Mouse (Mus musculus) intestine, embryonic 14.5 days (tissue): ENCODE measurements around the gene Mrpl12. TPM values are rescaled to one million over a fixed set of nuclear protein-coding genes. Genes with fewer than 3 reads are reported as not detected.

Experiments used
- ATAC-seq: fragments of 200-750 bp; cut with Nextera tagmentation; replicated peaks from 2 replicates; pipeline ENCODE4 v1.8.0; 2017; ENCODE audit warnings: low read depth, moderate number of reproducible peaks, moderate TSS enrichment, moderate library complexity; ENCODE audit not compliant: low FRiP score, low TSS enrichment
- DNase-seq: peaks from one replicate; pipeline ENCODE4 v3.0.0-alpha.2; 2018; ENCODE audit warnings: low spot score
- H3K27ac ChIP-seq: fragments of 300-500 bp; sonication (generic); 2 replicates; pipeline ENCODE4 v1.5.1; 2014; ENCODE audit warnings: low read depth, mild to moderate bottlenecking, control low read depth
- H3K27me3 ChIP-seq: fragments of 300-500 bp; sonication (generic); replicated peaks from 2 replicates; pipeline ENCODE4 v1.6.1; 2014; ENCODE audit warnings: low read length, control low read depth; ENCODE audit not compliant: control insufficient read depth, insufficient read depth
- H3K36me3 ChIP-seq: fragments of 300-500 bp; sonication (generic); 2 replicates; pipeline ENCODE4 v1.6.1; 2014; ENCODE audit warnings: low read length, control low read depth; ENCODE audit not compliant: control insufficient read depth, insufficient read depth
- H3K4me1 ChIP-seq: fragments of 300-500 bp; sonication (generic); replicated peaks from 2 replicates; pipeline ENCODE4 v1.6.1; 2014; ENCODE audit warnings: low read length, control low read depth, mixed read lengths; ENCODE audit not compliant: control insufficient read depth, insufficient read depth
- H3K4me2 ChIP-seq: fragments of 300-500 bp; sonication (generic); 2 replicates; pipeline ENCODE4 v1.6.1; 2014; ENCODE audit warnings: low read length
- H3K4me3 ChIP-seq: fragments of 300-500 bp; sonication (generic); 2 replicates; pipeline ENCODE4 v1.5.1; 2014; ENCODE audit warnings: low read depth, low read length, control low read depth, mixed read lengths
- H3K9ac ChIP-seq: fragments of 300-500 bp; sonication (generic); 2 replicates; pipeline ENCODE4 v1.6.1; 2014; ENCODE audit warnings: mild to moderate bottlenecking, low read length
- H3K9me3 ChIP-seq: fragments of 300-500 bp; sonication (generic); 2 replicates; pipeline ENCODE4 v1.6.1; 2016; ENCODE audit warnings: low read length, control low read depth; ENCODE audit not compliant: control insufficient read depth
- WGBS: fragments of 180-500 bp; shearing (Covaris S2); extraction: QIAGEN DNeasy Blood & Tissue Kit; methylation state at CpG from one replicate; pipeline ENCODE4 v1.1.7; 2014; 5-methylcytosine and 5-hydroxymethylcytosine counted together
- polyA plus RNA-seq: library from polyadenylated mRNA; unstranded; fragments of >200 nt; fragmentation: Nextera tagmentation; extraction: Ambion mirVana; gene quantifications from 2 replicates; pipeline ENCODE4 v1.2.1, GENCODE M21; 2014

The Mrpl12 gene
- polyA plus RNA-seq, 1 experiment from 2014 or later = 226 TPM

GRCm38 (mm10) chr11:120464365-120464764, 20.0 kb upstream of the Mrpl12 start:
- H3K9ac ChIP-seq = no peak overlapping the region
- no peak overlapping the region for H3K27ac ChIP-seq
- H3K4me3 ChIP-seq = no peak overlapping the region
- no peak overlapping the region for H3K4me2 ChIP-seq
- DNase-seq (no peak), ATAC-seq (no peak)
- no peaks in the 10 kb centered on the region for H3K27me3 ChIP-seq
- 93% methylated on average over 5 of the region's 5 CpGs for WGBS
- H3K9me3 ChIP-seq = no peaks in the 10 kb centered on the region
- peaks cover 45% of the 10 kb centered on the region for H3K36me3 ChIP-seq
- peaks cover 19% of the 10 kb centered on the region for H3K4me1 ChIP-seq

GRCm38 (mm10) chr11:120465521-120465920, 18.9 kb upstream of the Mrpl12 start:
- Histone ChIP-seq H3K27ac (no peak overlapping the region), H3K4me3 (no peak overlapping the region), H3K27me3 (no peaks in the 10 kb centered on the region), H3K9ac (no peak overlapping the region), H3K4me1 (peaks cover 18% of the 10 kb centered on the region), H3K4me2 (no peak overlapping the region), H3K36me3 (peaks cover 48% of the 10 kb centered on the region), H3K9me3 (no peaks in the 10 kb centered on the region)
- ATAC-seq (no peak), DNase-seq (no peak)
- WGBS = 93% methylated on average over 4 of the region's 4 CpGs

- peak; percentile 99 for ATAC-seq
- Histone ChIP-seq H3K4me2 (peak within 1 kb of the TSS; percentile 97), H3K36me3 (peaks cover 48% of the 10 kb centered on the region), H3K4me1 (peaks cover 18% of the 10 kb centered on the region), H3K9me3 (no peaks in the 10 kb centered on the region), H3K27me3 (no peaks in the 10 kb centered on the region), H3K27ac (peak within 1 kb of the TSS; percentile 64), H3K4me3 (peak within 1 kb of the TSS; percentile 100), H3K9ac (peak within 1 kb of the TSS; percentile 83)
- peak; percentile 97 for DNase-seq
- under 1% methylated on average over 54 of the region's 54 CpGs for WGBS
Measured at GRCm38 (mm10) chr11:120467051-120467735, 17.2 kb upstream of the Mrpl12 start, which contains the start of gene Arl16. Gene Arl16, minus strand, starts transcription at chr11:120467607.

GRCm38 (mm10) chr11:120467736-120468092, 16.7 kb upstream of the Mrpl12 start:
- peaks cover 48% of the 10 kb centered on the region for H3K36me3 ChIP-seq
- no peak overlapping the region for H3K27ac ChIP-seq
- peak overlapping the region; percentile 100 for H3K4me3 ChIP-seq
- ATAC-seq (no peak; the same call in 1 of the 2 replicates), DNase-seq (no peak)
- peaks cover 18% of the 10 kb centered on the region for H3K4me1 ChIP-seq
- peak overlapping the region; percentile 83 for H3K9ac ChIP-seq
- H3K27me3 ChIP-seq = no peaks in the 10 kb centered on the region
- H3K9me3 ChIP-seq = no peaks in the 10 kb centered on the region
- peak overlapping the region; percentile 96 for H3K4me2 ChIP-seq
- WGBS = 1% methylated on average over 32 of the region's 33 CpGs

- no peak for ATAC-seq
- H3K27ac ChIP-seq = no peak overlapping the region
Measured at GRCm38 (mm10) chr11:120472052-120472451, 12.4 kb upstream of the Mrpl12 start.

GRCm38 (mm10) chr11:120483448-120483934, 922 bp upstream of the Mrpl12 start:
- DNase-seq (no peak), ATAC-seq (no peak)
- Histone ChIP-seq H3K4me1 (peaks cover 16% of the 10 kb centered on the region), H3K4me2 (peak overlapping the region; percentile 88), H3K27me3 (no peaks in the 10 kb centered on the region), H3K36me3 (peaks cover 82% of the 10 kb centered on the region), H3K9me3 (no peaks in the 10 kb centered on the region), H3K4me3 (peak overlapping the region; percentile 98; the same call in 1 of the 2 replicates), H3K9ac (peak overlapping the region; percentile 78), H3K27ac (peak overlapping the region; percentile 80; the same call in 1 of the 2 replicates)
- WGBS = 85% methylated on average over 7 of the region's 7 CpGs

More at GRCm38 (mm10) chr11:120472052-120472451, 12.4 kb upstream of the Mrpl12 start:
- Histone ChIP-seq H3K27me3 (no peaks in the 10 kb centered on the region), H3K4me3 (no peak overlapping the region), H3K4me1 (peaks cover 8% of the 10 kb centered on the region), H3K9ac (no peak overlapping the region), H3K9me3 (no peaks in the 10 kb centered on the region), H3K36me3 (peaks cover 79% of the 10 kb centered on the region), H3K4me2 (no peak overlapping the region)
- 96% methylated on average over 6 of the region's 6 CpGs for WGBS
- no peak for DNase-seq

GRCm38 (mm10) chr11:120485251-120485650, 838 bp downstream of the Mrpl12 start:
- no peaks in the 10 kb centered on the region for H3K27me3 ChIP-seq
- DNase-seq (no peak), ATAC-seq (no peak)
- H3K4me3 ChIP-seq = peak overlapping the region; percentile 98
- H3K27ac ChIP-seq = no peak overlapping the region
- H3K9me3 ChIP-seq = no peaks in the 10 kb centered on the region
- H3K36me3 ChIP-seq = peaks cover 74% of the 10 kb centered on the region
- H3K4me1 ChIP-seq = peaks cover 16% of the 10 kb centered on the region
- WGBS = 10% methylated on average over 10 of the region's 10 CpGs
- H3K4me2 ChIP-seq = peak overlapping the region; percentile 88
- peak overlapping the region; percentile 78 for H3K9ac ChIP-seq

GRCm38 (mm10) chr11:120488516-120488915, 4.1 kb downstream of the Mrpl12 start:
- peaks cover 42% of the 10 kb centered on the region for H3K36me3 ChIP-seq
- H3K9me3 ChIP-seq = no peaks in the 10 kb centered on the region
- WGBS = 69% methylated on average over 4 of the region's 4 CpGs
- H3K4me1 ChIP-seq = peaks cover 32% of the 10 kb centered on the region
- H3K4me3 ChIP-seq = no peak overlapping the region
- H3K9ac ChIP-seq = no peak overlapping the region
- no peak overlapping the region for H3K4me2 ChIP-seq
- ATAC-seq (no peak), DNase-seq (no peak)
- no peak overlapping the region for H3K27ac ChIP-seq
- no peaks in the 10 kb centered on the region for H3K27me3 ChIP-seq
